Mouse (Mus musculus) cerebellum, adult 11 months (tissue): Measurements from ENCODE around the gene Dag1.
"Not testable (repeated sequence)": the region's sequence is repeated elsewhere in the genome, so short reads cannot be mapped to it uniquely, and the experiment has no call there.

Experiments used
- DNase-seq: peaks from one replicate; pipeline ENCODE4 v3.0.0; 2022

Gene Dag1

DNA sequence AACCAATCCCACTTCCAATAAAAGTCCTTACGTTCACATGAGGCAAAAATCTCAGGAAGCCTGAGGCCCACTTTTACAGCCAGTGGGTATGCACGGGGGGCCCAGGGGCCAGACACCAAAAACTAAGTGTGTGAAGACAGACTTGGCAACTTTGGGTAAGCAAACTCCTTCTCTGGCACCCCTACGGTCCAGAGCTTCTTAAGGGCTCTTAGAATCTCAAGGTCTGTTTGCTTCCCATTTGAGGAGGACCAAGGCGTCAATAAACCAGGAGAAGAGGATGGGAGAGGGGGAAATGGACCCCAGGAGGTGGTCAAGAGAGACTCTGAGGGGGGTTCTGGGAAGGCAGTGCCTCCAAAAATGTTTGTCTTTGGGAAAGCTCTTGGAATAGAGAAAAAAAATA, 9.7 kb upstream of the Dag1 start:
- DNase-seq, result no peak

DNA sequence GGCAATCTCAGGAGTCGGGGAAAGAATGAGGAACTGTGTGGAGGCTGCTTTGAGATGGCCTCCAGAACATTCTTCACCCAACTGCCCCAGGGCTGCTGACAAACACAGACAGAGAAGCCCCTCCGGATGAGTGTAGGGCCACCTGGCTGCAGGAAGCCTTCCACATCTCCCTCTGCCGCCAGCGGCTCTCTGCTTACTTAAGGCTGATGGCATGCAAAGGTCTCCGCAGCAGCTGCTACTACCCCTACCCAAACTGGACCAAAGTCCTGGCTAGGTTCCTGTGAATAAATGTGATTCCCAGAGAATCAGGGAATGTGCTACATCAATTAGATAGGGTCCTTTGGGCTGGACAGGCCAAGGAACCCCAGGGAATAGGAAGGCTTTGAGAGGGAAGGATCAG, 8.9 kb upstream of the Dag1 start:
- no peak for DNase-seq

DNA sequence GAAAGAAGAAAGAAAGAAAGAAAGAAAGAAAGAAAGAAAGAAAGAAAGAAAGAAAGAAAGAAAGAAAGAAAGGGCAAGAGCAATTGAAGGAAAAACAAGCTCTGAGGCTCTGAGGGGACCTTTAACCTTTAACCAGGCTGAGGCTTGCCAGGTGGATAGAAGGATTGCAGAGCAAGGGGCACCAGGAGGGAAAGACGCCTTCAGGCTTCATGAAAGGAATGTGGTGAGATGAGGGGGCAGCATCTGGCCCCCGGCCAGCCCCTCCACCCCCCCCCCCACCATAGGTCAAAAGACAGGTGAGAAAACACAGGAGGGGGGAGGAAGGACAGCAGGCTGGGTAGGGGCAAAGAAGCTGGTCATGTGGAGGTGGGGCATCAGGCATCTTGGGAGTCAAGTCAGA, 8.2 kb upstream of the Dag1 start:
- no peak for DNase-seq

DNA sequence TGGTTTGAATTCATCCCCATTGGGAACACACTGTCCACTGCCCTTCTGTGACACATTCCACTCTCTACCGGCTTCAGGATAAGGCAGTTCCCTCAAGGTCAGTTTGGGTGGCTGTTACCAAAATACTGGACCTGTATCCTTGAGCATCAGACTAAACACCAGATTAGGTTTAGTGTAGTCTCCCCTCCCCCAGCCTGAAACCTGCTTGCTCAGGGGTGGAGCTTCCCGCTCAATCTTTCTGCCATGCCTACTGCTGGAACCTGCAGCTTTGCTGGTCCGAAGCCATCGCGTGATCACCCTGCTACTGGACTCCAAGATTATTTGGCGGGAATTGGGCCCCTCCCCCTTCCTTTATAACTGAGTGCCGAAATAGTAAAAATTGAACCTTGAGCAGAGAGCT, 4.9 kb upstream of the Dag1 start:
- DNase-seq, result not testable (repeated sequence)

DNA sequence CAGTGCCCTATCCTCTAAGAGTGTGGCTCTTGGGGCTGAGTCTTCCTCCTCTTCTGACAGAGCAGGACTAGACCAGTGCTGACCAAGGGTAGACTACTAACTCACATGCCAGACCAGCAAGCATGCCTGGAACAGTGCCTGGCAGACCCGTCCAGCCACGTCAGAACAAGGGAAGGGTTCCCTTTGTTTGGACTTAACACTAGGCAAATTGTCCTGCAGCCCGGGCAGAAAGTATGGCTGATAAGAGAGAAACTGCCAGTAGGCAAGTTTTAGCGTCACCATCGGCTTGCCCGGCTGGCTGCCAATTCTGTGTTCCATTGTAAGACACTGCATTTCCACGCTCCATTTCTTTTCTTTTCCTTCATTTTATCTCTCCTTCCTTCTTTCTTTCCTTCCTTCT, 3.9 kb upstream of the Dag1 start:
- DNase-seq, result no peak

DNA sequence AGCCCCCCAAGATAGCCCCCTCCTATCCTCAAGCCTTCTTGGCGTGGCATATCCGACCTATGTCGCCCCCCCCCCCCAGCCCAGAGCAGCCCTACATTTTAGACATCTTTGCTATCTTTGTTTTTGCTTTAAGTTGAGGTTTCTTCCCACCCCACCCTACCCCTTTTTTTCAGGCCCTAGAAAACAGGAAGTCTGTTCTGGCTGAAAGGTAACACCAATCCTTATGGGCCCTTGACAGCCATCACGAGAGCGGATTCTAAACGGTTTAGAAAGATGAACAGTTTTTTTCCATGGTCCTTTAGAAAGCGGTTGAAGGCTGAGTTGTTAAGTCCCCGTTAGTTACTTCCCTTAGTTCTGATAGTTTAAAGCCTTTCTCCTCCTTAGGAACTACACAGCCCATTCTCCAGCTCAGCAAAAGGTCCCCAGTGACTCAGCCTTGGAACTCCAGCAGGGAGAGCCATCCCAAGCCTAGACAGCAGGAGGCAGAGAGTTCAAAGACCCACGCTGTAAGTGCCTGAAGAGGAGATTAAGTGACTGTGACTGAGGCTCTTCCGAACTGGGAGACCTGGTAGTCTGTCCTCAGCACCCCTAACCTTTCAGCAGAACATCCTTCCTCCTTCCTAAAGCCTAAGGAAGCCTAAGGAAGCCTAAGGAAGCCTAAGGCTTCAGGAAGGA, 2.6 kb upstream of the Dag1 start:
- DNase-seq, result no peak

DNA sequence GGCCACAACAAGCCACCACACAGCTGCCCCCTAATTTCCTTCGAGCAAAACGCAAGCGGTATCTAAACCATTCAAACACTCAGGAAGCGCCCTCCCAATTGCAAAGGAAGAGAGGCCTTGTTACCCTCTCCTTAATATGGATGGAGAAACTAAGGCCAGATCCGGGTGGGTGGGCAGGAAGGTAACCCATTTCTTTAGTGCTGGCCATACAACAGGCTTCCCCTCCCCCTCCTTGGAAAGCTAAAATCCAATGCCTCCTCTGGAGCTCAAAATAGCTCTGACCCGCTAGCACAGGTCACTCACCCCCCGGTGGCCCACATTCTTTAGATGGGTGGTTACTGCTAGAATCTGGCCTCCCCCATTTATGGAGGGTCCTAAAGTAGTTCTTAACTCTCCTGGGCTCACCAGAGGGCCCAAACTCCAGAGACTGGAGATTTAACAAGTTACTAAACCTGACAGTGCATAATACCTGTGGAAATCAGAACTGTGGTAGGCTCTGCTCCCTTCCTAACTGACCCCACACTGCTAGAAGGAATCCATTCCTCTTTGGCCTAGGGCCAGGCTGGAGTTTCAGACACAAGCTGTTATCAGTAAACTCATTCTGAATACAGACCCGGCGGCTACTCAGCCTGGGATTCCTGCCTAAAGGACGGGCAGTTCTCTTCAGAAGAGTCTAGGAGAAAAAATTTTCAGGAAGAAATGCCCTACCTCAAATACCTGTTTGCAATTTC, 598 bp upstream of the Dag1 start:
- peak; percentile 39 for DNase-seq

DNA sequence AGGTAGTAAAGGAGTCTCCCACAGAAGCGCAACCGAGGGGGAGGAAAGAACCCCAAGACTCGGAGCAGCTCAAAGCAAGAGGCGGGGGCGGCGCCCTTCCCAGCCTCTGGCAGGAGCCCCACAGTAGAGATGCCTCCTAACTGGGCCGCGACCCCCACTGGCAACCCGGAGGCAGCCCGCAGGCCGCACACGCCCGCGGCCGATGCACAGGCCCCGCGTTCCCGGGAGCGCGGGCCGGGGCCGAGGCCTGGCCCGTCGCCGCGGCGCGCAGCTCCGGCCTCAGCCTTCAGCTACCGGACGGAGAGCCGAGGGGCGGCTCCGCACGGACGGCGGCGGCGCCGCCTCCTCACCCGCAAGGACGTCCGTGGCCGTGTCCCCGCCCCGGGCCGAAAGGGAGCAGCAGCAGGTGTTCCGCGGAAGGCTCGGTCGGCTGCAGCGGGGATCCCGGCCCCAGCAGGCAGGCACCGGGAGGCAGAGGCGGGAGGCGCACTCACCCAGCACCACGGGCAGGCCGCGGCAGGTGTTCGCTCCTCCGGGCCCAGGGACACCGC, 552 bp downstream of the Dag1 start:
- no peak for DNase-seq

DNA sequence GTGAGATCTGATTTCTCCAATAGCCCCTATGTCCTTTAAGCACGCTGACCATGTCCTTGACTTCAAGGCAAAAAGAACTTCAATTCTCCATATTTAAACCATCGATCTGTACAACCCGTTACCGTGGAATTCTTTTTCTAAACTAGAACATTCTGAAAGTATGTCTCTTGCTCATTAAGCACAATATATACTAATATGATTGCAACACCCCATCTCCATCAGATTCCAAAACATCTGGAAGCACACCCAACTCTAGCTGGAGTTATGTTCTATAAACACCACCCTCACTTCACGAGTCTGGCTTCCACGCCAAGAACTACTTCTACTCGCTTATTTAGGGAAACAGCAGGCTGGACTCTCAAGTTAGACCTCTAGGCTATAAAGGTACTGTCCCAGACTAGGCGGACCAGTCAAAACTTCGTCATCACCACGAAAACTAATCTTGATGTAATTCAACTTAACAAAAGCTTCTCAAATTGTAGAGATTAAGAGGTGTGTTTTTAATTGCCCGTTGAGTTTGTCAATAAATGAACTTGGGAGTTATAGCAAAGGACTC, 1.2 kb downstream of the Dag1 start:
- no peak for DNase-seq

DNA sequence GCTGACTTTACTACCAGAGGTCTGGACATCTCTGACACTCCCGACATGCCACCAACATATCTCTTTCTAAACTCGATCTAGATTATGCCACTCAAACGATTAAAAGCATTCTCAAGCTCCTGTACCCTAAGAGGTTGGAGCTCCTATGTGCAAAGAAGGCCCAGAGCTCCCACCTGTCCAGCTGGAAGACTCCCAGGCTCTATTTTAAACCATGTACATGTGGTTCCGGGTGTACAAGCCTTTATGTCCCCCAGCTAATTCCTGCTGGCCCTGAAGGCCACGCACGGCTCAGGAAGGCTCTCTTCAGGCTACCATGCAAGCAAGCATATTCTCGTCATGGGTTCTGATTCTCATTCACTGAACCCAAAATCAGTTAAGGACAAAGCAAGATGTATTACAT, 1.9 kb downstream of the Dag1 start:
- DNase-seq, result no peak

DNA sequence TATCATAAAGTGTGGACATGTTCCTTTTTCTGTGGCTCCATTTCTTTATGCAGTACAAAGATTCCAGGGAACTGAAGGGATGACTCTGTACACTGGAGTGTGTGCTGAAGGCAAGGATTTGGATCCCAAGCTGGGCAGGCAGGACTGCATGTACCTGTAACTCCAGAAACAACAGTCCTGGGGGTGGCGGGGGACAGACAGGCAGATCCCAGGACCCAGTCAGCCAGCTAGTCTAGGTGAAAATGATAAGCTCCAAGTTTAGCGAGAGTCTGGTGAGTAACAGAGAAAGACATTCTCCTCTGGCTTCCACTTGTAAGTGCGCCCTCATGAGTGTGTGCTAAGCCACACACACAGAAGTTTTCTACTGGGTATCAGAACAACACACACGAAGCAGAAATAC, 3.2 kb downstream of the Dag1 start:
- no peak for DNase-seq

DNA sequence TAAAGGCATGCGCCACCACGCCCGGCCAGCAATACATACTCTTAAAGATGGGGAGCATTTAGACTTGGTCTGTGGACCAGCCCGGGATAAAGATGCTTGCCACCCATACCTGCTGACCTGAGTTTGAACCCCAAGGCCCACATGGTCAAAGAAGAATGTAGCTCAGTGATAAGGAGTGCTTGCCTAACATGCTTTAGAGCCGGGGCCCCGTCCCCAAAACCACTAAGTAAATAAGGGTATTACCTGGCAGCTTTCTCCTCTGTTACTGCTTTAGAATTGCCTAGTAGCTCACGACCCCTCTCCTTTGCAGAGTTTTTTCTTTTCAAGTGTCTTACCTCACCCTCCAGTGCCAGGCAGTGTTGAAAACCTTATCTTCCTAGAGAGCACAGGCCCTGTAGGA, 11.0 kb downstream of the Dag1 start:
- no peak for DNase-seq

DNA sequence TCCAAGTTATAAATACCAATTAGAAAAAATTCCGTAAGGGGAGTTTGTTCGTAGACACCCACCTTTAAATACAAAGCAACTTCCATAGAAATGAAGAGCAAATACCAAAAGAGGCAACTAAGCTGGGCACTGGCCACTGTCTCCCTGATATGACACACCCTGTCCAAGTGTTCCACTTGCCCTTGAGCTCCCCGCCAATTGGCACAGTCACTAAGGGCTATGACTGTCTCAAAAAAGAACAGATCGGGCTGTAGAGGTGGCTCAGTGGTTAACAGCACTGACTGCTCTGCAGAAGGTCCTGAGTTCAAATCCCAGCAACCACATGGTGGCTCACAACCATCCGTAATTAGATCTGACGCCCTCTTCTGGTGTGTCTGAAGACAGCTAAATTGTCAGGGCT, 11.9 kb downstream of the Dag1 start:
- DNase-seq, result no peak

DNA sequence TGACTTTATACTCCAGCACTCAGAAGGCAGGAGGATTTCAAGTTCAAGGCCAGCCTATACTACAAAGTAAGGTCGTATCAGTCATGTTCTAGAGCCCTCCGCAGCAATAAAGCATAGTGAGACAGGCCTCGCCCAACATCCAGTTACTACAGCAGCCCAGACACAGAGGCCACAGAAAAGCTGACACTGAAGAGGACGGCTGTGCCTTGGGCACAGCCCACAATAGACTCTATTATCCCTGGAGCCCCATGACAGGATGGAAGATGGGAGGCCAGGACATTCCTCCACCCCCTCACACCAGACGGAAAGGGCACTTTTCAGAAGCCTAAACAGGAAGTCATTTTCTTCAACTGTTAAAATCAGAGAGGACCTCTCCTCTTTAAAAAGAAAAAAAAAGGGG, 14.8 kb downstream of the Dag1 start:
- no peak for DNase-seq

DNA sequence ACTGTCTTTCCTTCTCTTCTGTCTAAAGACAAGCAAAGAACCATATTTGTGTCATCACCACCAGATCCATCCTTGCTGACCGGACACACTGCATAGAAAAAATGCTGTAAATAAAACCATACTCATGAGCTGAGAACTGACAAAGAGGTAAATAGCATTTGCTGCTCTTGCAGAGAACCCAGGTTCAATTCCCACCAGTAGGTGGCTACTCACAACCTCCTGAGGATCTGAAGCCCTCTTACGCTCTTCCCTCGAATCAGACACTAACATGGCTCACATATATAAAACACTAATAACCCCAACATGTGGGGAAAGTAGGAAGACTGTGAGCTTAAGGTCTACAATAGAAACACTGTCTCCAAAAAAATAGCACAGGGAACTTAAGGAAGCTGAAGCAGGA, 18.8 kb downstream of the Dag1 start:
- no peak for DNase-seq

DNA sequence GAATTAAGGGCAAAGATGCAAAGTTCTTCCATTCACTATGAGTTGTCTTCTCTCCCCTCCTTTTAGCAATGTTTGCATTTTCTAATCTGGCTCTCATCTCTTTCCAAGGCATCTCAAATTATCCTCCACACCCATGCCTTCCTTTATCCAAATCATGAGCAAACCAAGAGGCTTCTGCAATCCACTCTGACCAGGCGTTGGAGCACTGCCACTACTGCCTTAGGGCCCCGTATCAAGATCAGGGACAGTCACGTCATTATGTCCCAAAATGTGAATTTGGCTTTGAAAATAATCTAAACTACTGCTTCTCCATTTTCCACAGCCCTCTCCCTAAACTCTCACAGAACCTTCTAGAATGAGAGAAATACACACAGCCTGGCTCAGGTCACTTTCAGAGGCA, 19.2 kb downstream of the Dag1 start:
- DNase-seq, result no peak

DNA sequence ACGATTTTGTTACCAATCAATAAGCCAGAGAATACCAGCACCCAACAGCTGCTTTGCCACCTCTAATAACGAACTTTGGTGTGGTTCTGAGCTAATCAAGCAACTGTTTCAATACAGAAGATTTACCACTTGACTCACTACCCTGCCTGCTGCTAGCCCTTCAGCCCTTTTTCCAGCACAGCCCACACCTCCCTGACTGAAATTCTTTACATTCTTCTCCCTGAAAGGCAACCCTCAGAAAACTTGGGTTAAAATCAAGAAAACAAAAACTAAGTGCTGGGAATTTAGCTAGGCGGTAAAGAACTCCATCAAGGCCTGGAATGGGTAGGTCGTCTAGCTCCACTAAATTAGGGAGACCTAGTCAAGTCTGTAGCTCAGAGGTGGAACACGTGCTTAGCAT, 23.8 kb downstream of the Dag1 start:
- no peak for DNase-seq

DNA sequence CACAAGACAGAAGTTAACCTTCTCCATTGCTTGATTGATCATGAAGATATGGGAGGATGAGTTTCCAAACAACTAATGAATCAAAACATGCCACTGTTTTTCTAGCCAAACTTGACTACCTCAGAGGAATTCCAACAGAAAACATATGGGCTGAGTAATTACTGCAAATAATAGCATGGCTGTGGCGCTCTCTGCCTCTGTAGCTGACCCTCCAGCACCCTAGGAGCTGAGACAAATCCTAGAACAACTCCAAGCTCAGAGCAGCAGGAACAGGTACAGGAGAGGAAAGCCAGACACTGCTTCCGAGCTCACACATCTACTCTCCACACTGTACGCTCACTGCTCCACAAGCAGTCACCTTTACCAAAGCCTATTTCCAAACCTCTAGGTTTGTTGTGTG, 24.9 kb downstream of the Dag1 start:
- no peak for DNase-seq

DNA sequence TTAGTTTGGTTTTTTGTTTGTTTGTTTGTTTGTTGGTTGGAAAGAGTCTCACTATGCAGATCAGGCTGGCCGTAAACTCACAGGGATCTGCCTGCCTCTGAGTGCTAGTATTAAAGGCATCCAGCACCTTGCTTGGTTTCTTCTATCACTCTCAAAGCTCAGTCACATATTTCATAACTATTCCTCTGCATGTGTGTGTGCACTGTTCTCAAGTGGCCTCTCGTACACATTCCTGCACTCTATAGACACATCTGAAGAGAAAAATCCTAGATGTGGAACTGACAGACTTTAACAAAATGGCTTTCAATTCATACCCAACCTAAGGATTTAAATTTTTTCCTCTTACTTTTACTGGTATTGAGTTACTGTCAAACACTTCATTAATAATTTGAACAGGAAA, 25.4 kb downstream of the Dag1 start:
- no peak for DNase-seq

DNA sequence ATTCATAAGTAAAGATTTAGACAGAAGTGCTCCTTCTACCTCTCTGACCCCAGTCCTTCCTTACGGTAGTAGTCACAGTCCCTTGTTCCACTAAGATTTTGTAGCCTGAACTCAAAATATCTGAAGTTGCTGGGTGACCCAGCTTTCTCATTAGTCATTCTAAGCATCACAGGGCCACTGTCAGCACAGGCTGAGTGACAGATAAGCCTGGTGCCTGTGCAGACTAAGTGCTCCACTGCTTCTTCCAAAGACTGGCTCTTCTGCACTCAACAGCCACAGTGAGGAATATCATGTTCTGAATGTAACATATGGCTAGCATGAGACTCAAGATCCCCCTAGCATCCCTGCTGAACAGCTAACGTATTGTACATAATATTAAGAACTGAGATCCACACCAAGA, 29.1 kb downstream of the Dag1 start:
- no peak for DNase-seq

DNA sequence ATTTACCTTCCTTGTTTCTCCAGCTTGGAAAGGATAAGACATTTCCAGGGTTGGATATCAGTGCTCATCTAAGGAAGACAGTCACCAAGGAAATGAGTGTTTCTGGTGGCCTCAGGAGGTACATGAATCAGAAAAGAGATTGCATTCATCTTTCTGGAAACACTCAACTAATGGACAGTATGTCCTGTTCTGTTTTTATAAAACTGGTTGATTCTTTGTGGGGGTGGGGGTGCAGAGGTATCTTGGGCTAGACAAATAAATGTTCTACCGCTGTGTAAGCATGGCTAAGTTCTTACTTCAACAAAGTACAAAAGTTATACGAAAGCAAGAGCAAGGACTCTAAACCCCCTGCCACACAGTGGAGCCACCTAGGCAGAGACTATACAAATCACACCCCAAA, 30.9 kb downstream of the Dag1 start:
- DNase-seq, result no peak

DNA sequence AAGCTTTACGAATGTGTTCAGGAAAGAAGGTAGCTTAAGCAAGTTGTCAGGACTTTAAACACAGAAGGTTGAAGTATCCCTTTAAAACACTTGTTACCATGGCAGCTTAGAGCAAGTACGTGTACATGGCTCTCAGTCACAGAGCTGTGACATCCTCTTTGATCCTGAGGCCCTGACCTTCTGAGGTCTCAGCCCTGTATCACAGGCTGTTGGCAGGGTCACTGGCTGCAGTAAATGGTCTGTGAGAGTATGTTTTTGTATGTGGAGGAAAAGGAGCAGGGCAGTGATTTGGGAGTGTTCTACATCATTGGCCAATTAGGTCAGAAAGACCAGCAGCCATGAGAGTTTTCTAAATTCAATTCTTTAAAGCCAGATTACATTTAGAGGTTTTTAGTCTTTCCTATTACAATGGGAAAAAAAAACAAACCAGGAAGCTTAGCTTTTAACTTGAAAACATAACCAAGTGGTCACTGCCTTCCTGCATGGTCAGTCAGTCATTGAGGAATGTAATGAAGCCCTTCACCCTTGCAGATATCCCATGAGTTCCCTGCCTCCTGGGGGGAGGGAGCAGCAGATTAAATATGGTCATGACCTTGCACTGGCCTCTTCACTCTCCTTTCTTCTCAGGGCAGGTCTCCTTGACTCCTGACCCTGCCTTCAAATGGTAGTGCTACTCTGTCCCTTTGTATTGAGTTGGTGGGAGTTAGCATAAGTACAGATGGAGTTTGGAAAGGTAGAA, 35.7 kb downstream of the Dag1 start:
- no peak for DNase-seq

DNA sequence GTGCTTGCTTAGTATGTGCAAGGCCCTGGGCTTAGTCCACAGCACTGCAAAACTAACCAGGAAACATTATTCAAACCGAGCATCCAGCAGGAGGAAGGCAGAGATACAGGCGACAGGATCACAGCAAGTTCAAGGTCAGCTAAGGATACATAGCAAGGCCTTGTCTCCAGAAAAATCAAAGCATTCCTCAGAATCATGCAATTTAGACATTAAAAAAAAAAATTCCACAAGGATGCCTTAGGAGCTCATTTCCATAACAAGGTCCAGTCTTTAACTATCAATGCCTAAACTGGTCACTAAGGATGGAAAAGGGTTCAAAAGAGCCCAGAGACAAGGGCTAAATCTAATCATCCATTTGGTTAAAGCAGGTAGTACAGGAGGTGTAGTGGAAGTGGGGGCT, 38.6 kb downstream of the Dag1 start:
- DNase-seq, result no peak

DNA sequence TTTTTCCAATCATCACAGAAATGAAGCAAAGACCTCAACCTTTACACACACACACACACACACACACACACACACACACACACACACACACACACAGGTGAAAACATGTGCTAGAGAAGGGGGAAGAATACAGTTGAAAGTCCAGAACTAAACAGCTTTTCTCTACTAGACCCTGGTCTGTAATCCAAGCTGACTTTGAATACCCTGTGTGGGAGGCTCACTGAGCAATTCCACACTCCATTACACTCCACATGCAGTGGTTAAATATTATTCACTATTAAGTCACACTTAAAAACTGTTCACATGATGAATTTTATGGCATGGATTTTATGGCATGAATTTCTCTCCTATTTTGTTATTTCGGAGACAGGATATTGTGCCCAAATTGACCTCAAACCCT, 40.1 kb downstream of the Dag1 start:
- DNase-seq, result no peak
